Mouse (Mus musculus): ENCODE results near the gene Gspt2. TPM values are rescaled to one million over a fixed set of nuclear protein-coding genes. Genes with fewer than 3 reads are reported as not detected.
A peak's percentile ranks its signal among the peaks of the same experiment; 100 is the strongest.

Gene Gspt2
- polyA plus RNA-seq (2011; ENCODE audit: insufficient read depth, insufficient read length, low read depth, missing spikeins): 14.6 and 16.2 TPM in 2 replicates

GRCm38 (mm10) chrX:94635961-94636563 is at the start of gene Gspt2:
TSS of gene Gspt2 (plus strand) at chrX:94636069.
- no peaks in the 10 kb centered on the region for H3K4me1 ChIP-seq (ENCODE audit: control insufficient read depth, insufficient read depth, low read length)
- H3K9me3 ChIP-seq (replicated peaks; ENCODE audit: control insufficient read depth, insufficient read depth, low read length, poor library complexity, severe bottlenecking): no peaks in the 10 kb centered on the region
- TF ChIP-seq CTCF (IDR thresholded peaks at IDR 0.05; ENCODE audit: low read depth, low read length): no peak
- TF ChIP-seq POLR2A (IDR thresholded peaks at IDR 0.05; ENCODE audit: insufficient read depth, low read length): peak; percentile 43
- TF ChIP-seq EP300 (IDR thresholded peaks at IDR 0.05; ENCODE audit: insufficient read depth, low read depth, low read length): no peak
- no peaks in the 10 kb centered on the region for H3K27me3 ChIP-seq (ENCODE audit: control insufficient read depth, insufficient read depth, low read length, poor library complexity, severe bottlenecking)
- H3K9ac ChIP-seq (ENCODE audit: low read depth, poor library complexity, severe bottlenecking): peak within 1 kb of the TSS; percentile 80
- no peak within 1 kb of the TSS for H3K27ac ChIP-seq (ENCODE audit: insufficient read depth, low read length)
- no peaks in the 10 kb centered on the region; the same call in 1 of the 2 replicates for H3K36me3 ChIP-seq (ENCODE audit: control insufficient read depth, insufficient read depth, low read length, poor library complexity, severe bottlenecking)
- H3K4me3 ChIP-seq (ENCODE audit: low read depth, low read length): peak within 1 kb of the TSS; percentile 93

- Histone ChIP-seq H3K4me3 (ENCODE audit: low read depth, low read length) (no peak overlapping the region), H3K9ac (ENCODE audit: low read depth, poor library complexity, severe bottlenecking) (no peak overlapping the region), H3K36me3 (ENCODE audit: control insufficient read depth, insufficient read depth, low read length, poor library complexity, severe bottlenecking) (no peaks in the 10 kb centered on the region), H3K9me3 (replicated peaks; ENCODE audit: control insufficient read depth, insufficient read depth, low read length, poor library complexity, severe bottlenecking) (no peaks in the 10 kb centered on the region), H3K27ac (ENCODE audit: insufficient read depth, low read length) (no peak overlapping the region), H3K4me1 (ENCODE audit: control insufficient read depth, insufficient read depth, low read length) (no peaks in the 10 kb centered on the region), H3K27me3 (ENCODE audit: control insufficient read depth, insufficient read depth, low read length, poor library complexity, severe bottlenecking) (no peaks in the 10 kb centered on the region)
- no peak for TF ChIP-seq EP300 (IDR thresholded peaks at IDR 0.05; ENCODE audit: insufficient read depth, low read depth, low read length)
- TF ChIP-seq CTCF (IDR thresholded peaks at IDR 0.05; ENCODE audit: low read depth, low read length): peak; percentile 21
- TF ChIP-seq POLR2A (IDR thresholded peaks at IDR 0.05; ENCODE audit: insufficient read depth, low read length): no peak
These were observed 10.8 kb upstream of the Gspt2 start for GRCm38 (mm10) chrX:94624835-94625803.

- peak overlapping the region; percentile 80 for H3K9ac ChIP-seq (ENCODE audit: low read depth, poor library complexity, severe bottlenecking)
- H3K27ac ChIP-seq (ENCODE audit: insufficient read depth, low read length): no peak overlapping the region
- H3K4me1 ChIP-seq (ENCODE audit: control insufficient read depth, insufficient read depth, low read length): no peaks in the 10 kb centered on the region
- H3K9me3 ChIP-seq (replicated peaks; ENCODE audit: control insufficient read depth, insufficient read depth, low read length, poor library complexity, severe bottlenecking): no peaks in the 10 kb centered on the region
- H3K36me3 ChIP-seq (ENCODE audit: control insufficient read depth, insufficient read depth, low read length, poor library complexity, severe bottlenecking): no peaks in the 10 kb centered on the region; the same call in 1 of the 2 replicates
- TF ChIP-seq CTCF (IDR thresholded peaks at IDR 0.05; ENCODE audit: low read depth, low read length): no peak
- no peaks in the 10 kb centered on the region for H3K27me3 ChIP-seq (ENCODE audit: control insufficient read depth, insufficient read depth, low read length, poor library complexity, severe bottlenecking)
- H3K4me3 ChIP-seq (ENCODE audit: low read depth, low read length): peak overlapping the region; percentile 93
These were observed 1.0 kb downstream of the Gspt2 start for GRCm38 (mm10) chrX:94636911-94637310.

- Histone ChIP-seq H3K36me3 (ENCODE audit: control insufficient read depth, insufficient read depth, low read length, poor library complexity, severe bottlenecking) (no peaks in the 10 kb centered on the region), H3K27ac (ENCODE audit: insufficient read depth, low read length) (no peak overlapping the region), H3K9ac (ENCODE audit: low read depth, poor library complexity, severe bottlenecking) (no peak overlapping the region), H3K4me3 (ENCODE audit: low read depth, low read length) (no peak overlapping the region), H3K27me3 (ENCODE audit: control insufficient read depth, insufficient read depth, low read length, poor library complexity, severe bottlenecking) (no peaks in the 10 kb centered on the region), H3K4me1 (ENCODE audit: control insufficient read depth, insufficient read depth, low read length) (no peaks in the 10 kb centered on the region), H3K9me3 (replicated peaks; ENCODE audit: control insufficient read depth, insufficient read depth, low read length, poor library complexity, severe bottlenecking) (no peaks in the 10 kb centered on the region)
- TF ChIP-seq POLR2A (IDR thresholded peaks at IDR 0.05; ENCODE audit: insufficient read depth, low read length) (no peak), EP300 (IDR thresholded peaks at IDR 0.05; ENCODE audit: insufficient read depth, low read depth, low read length) (no peak), CTCF (IDR thresholded peaks at IDR 0.05; ENCODE audit: low read depth, low read length) (no peak)
These were observed 12.7 kb downstream of the Gspt2 start for GRCm38 (mm10) chrX:94648541-94648940.

GRCm38 (mm10) chrX:94657734-94658133 is 21.9 kb downstream of the Gspt2 start:
- TF ChIP-seq CTCF (IDR thresholded peaks at IDR 0.05; ENCODE audit: low read depth, low read length): no peak
- TF ChIP-seq POLR2A (IDR thresholded peaks at IDR 0.05; ENCODE audit: insufficient read depth, low read length): no peak
- no peak for TF ChIP-seq EP300 (IDR thresholded peaks at IDR 0.05; ENCODE audit: insufficient read depth, low read depth, low read length)
- Histone ChIP-seq H3K9ac (ENCODE audit: low read depth, poor library complexity, severe bottlenecking) (no peak overlapping the region), H3K4me1 (ENCODE audit: control insufficient read depth, insufficient read depth, low read length) (no peaks in the 10 kb centered on the region), H3K36me3 (ENCODE audit: control insufficient read depth, insufficient read depth, low read length, poor library complexity, severe bottlenecking) (no peaks in the 10 kb centered on the region), H3K27me3 (ENCODE audit: control insufficient read depth, insufficient read depth, low read length, poor library complexity, severe bottlenecking) (no peaks in the 10 kb centered on the region), H3K9me3 (replicated peaks; ENCODE audit: control insufficient read depth, insufficient read depth, low read length, poor library complexity, severe bottlenecking) (no peaks in the 10 kb centered on the region), H3K27ac (ENCODE audit: insufficient read depth, low read length) (no peak overlapping the region), H3K4me3 (ENCODE audit: low read depth, low read length) (no peak overlapping the region)

GRCm38 (mm10) chrX:94670814-94671213 is 34.9 kb downstream of the Gspt2 start:
- TF ChIP-seq CTCF (IDR thresholded peaks at IDR 0.05; ENCODE audit: low read depth, low read length) (no peak), EP300 (IDR thresholded peaks at IDR 0.05; ENCODE audit: insufficient read depth, low read depth, low read length) (no peak)
- no peaks in the 10 kb centered on the region for H3K9me3 ChIP-seq (replicated peaks; ENCODE audit: control insufficient read depth, insufficient read depth, low read length, poor library complexity, severe bottlenecking)
- H3K36me3 ChIP-seq (ENCODE audit: control insufficient read depth, insufficient read depth, low read length, poor library complexity, severe bottlenecking): no peaks in the 10 kb centered on the region
- H3K27me3 ChIP-seq (ENCODE audit: control insufficient read depth, insufficient read depth, low read length, poor library complexity, severe bottlenecking): no peaks in the 10 kb centered on the region
- H3K27ac ChIP-seq (ENCODE audit: insufficient read depth, low read length): no peak overlapping the region
- H3K9ac ChIP-seq (ENCODE audit: low read depth, poor library complexity, severe bottlenecking): no peak overlapping the region
- H3K4me3 ChIP-seq (ENCODE audit: low read depth, low read length): no peak overlapping the region
- H3K4me1 ChIP-seq (ENCODE audit: control insufficient read depth, insufficient read depth, low read length): no peaks in the 10 kb centered on the region
